ENCODE assay signal across 21 mouse cellular contexts in the genomic region with DNA sequence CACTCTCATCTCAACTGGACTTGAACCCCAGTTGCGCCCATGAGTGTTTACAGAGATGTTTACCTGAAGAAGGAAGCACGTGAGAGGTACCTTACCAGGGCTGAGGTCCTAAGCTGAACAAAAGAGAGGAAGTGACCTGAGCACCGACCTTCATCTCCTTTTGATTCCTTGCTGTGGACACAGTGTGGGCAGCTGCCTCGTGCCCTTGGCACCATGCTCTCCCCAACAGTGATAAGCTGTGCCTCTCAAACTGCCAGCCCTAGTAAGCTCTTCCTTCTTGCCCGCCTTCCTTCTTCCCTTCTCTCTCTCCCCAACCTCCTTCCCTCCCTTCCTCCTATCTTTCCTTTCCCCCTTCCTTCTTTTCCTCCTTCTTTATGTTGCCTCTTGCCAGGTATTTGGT.
"Had no signal": no experiment of that assay in that cellular context is flagged by ENCODE, and none has a peak within 500 bp of the region (broad histone marks: within the 10 kb centered on the region; RNA-seq: fewer than 3 reads in every experiment).

No protein-coding gene starts in this region.

- H3K27ac ChIP-seq: heart, embryonic 10.5 days; hindbrain, embryonic 13.5 days; hindbrain, embryonic 15.5 days; hindbrain, postnatal 0 days; kidney, embryonic 15.5 days; kidney, postnatal 0 days; limb, embryonic 13.5 days; limb, embryonic 15.5 days; liver, embryonic 12.5 days; liver, embryonic 14.5 days had no signal

- H3K4me1 ChIP-seq: heart, embryonic 12.5 days; hindbrain, embryonic 13.5 days; hindbrain, embryonic 15.5 days; kidney, embryonic 15.5 days; limb, embryonic 13.5 days; limb, embryonic 15.5 days; liver, embryonic 12.5 days had no signal

- H3K27me3 ChIP-seq: heart, embryonic 12.5 days; hindbrain, embryonic 13.5 days; hindbrain, embryonic 15.5 days; kidney, embryonic 15.5 days; limb, embryonic 13.5 days; limb, embryonic 15.5 days; liver, embryonic 12.5 days had no signal

- H3K4me3 ChIP-seq: heart, embryonic 10.5 days; heart, embryonic 12.5 days; hindbrain, embryonic 13.5 days; hindbrain, embryonic 15.5 days; kidney, embryonic 15.5 days; limb, embryonic 13.5 days; limb, embryonic 15.5 days; liver, embryonic 12.5 days had no signal

- DNase-seq: gastrocnemius, postnatal 14 days; gastrocnemius, postnatal 36 days; heart, adult 18-20 months; heart, postnatal 10 days; kidney, adult 11 months; kidney, adult 2 months; kidney, adult 9 months; kidney, postnatal 36 days; layer of hippocampus, postnatal 36 days; lung, adult 18-20 months had no signal
